Mouse (Mus musculus) intestine, embryonic 14.5 days (tissue): ENCODE measurements around the gene Syne2. TPM values are rescaled to one million over a fixed set of nuclear protein-coding genes. Genes with fewer than 3 reads are reported as not detected.
A peak's percentile ranks its signal among the peaks of the same experiment; 100 is the strongest.

Source experiments
- ATAC-seq: fragments of 200-750 bp; cut with Nextera tagmentation; replicated peaks from 2 replicates; pipeline ENCODE4 v1.8.0; 2017; ENCODE audit warnings: low read depth, moderate number of reproducible peaks, moderate TSS enrichment, moderate library complexity; ENCODE audit not compliant: low FRiP score, low TSS enrichment
- DNase-seq: peaks from one replicate; pipeline ENCODE4 v3.0.0-alpha.2; 2018; ENCODE audit warnings: low spot score
- H3K27ac ChIP-seq: fragments of 300-500 bp; sonication (generic); 2 replicates; pipeline ENCODE4 v1.5.1; 2014; ENCODE audit warnings: low read depth, mild to moderate bottlenecking, control low read depth
- H3K27me3 ChIP-seq: fragments of 300-500 bp; sonication (generic); replicated peaks from 2 replicates; pipeline ENCODE4 v1.6.1; 2014; ENCODE audit warnings: low read length, control low read depth; ENCODE audit not compliant: control insufficient read depth, insufficient read depth
- H3K36me3 ChIP-seq: fragments of 300-500 bp; sonication (generic); 2 replicates; pipeline ENCODE4 v1.6.1; 2014; ENCODE audit warnings: low read length, control low read depth; ENCODE audit not compliant: control insufficient read depth, insufficient read depth
- H3K4me1 ChIP-seq: fragments of 300-500 bp; sonication (generic); replicated peaks from 2 replicates; pipeline ENCODE4 v1.6.1; 2014; ENCODE audit warnings: low read length, control low read depth, mixed read lengths; ENCODE audit not compliant: control insufficient read depth, insufficient read depth
- H3K4me2 ChIP-seq: fragments of 300-500 bp; sonication (generic); 2 replicates; pipeline ENCODE4 v1.6.1; 2014; ENCODE audit warnings: low read length
- H3K4me3 ChIP-seq: fragments of 300-500 bp; sonication (generic); 2 replicates; pipeline ENCODE4 v1.5.1; 2014; ENCODE audit warnings: low read depth, low read length, control low read depth, mixed read lengths
- H3K9ac ChIP-seq: fragments of 300-500 bp; sonication (generic); 2 replicates; pipeline ENCODE4 v1.6.1; 2014; ENCODE audit warnings: mild to moderate bottlenecking, low read length
- H3K9me3 ChIP-seq: fragments of 300-500 bp; sonication (generic); 2 replicates; pipeline ENCODE4 v1.6.1; 2016; ENCODE audit warnings: low read length, control low read depth; ENCODE audit not compliant: control insufficient read depth
- WGBS: fragments of 180-500 bp; shearing (Covaris S2); extraction: QIAGEN DNeasy Blood & Tissue Kit; methylation state at CpG from one replicate; pipeline ENCODE4 v1.1.7; 2014; 5-methylcytosine and 5-hydroxymethylcytosine counted together
- polyA plus RNA-seq: library from polyadenylated mRNA; unstranded; fragments of >200 nt; fragmentation: Nextera tagmentation; extraction: Ambion mirVana; gene quantifications from 2 replicates; pipeline ENCODE4 v1.2.1, GENCODE M21; 2014

Gene Syne2
- polyA plus RNA-seq, 1 experiment from 2014 or later, result 41.5 TPM

DNA sequence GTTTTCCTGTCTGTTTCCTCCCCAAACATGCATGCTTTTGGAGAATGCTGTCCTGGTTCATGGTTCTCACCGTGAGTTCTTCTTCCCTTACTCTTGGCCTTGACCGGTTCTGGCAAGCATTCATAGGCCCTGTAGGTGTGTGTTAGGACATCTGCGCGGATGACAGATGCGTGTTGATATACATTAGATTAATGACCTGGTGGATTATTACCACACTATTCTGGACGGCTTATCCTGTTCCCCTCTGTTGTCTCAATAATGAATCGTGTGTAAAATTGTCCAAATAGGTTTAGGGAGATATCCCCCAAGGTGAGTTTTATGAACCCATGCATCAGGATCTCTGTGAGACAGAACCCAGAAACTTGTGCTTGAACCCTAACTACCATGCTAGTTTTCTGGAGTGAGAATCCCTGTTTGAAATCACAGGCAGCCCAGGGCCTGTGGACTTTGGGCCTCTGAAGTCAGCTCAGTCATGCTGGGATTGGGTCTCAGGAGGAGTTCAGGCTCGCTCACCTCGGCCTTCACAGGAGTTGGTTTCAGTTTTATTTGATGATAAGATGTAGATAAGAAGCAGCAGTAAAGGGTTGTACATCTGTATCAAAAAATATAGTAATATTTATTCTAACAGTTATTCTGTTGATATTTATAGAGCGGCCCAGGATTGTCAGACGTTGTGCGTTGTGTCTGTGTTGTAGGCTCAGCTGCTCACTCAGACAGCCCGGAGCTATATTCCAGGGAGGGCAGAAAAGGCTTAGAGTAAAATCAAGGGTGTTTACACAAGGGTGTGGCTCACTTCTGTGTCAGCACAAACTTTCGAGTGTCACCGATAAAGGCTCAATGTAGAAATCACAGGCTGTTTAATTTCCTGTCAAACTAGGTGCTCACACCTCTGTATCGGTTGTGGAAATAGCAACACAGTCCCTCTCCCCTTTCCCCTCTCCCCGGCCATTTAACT is 48.8 kb downstream of the Syne2 start:
- Histone ChIP-seq H3K4me1 (peaks cover 13% of the 10 kb centered on the region), H3K27ac (no peak overlapping the region), H3K9ac (no peak overlapping the region), H3K4me2 (no peak overlapping the region), H3K36me3 (no peaks in the 10 kb centered on the region), H3K4me3 (no peak overlapping the region), H3K27me3 (no peaks in the 10 kb centered on the region), H3K9me3 (no peaks in the 10 kb centered on the region)
- DNase-seq (no peak), ATAC-seq (peak; percentile 85)
- WGBS, result 47% methylated on average over 17 of the region's 17 CpGs

DNA sequence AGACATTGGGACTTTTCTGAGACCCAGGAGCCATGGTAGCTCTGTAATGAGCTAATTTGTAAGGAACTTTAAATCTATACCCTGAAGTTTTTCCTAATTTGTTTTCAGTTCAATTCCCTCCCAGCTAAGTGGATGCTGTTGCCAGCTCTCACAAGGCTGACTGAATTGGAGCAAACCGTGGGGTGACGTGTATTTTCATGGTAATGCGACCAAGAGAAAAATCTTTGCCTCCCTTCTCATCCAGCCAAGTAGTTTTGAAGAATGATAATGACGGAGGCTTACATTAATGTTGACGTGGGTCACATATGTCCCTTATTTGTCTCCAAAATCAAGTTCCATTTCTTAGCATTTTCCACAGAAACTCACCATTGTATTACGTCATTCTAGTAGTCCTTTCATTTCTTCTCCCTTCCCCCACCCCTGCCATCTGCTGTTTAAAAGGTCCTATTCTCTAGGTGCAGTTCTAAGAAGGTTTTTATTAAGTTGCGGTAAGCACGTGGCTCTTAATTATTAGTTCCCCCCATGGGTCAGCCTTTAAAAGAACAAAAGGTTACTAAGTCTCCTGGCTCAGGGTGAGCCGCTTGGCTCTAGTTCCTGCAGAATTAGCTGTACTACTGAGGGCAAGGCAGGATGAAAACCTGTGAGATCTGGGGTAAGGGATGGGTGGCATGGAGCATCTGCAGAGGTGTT is 55.8 kb downstream of the Syne2 start:
- Histone ChIP-seq H3K36me3 (no peaks in the 10 kb centered on the region), H3K4me2 (no peak overlapping the region), H3K4me3 (no peak overlapping the region), H3K27me3 (no peaks in the 10 kb centered on the region), H3K4me1 (peaks cover 11% of the 10 kb centered on the region), H3K9ac (no peak overlapping the region), H3K9me3 (no peaks in the 10 kb centered on the region), H3K27ac (no peak overlapping the region)
- DNase-seq (no peak), ATAC-seq (no peak)
- WGBS, result 74% methylated on average over 9 of the region's 9 CpGs

DNA sequence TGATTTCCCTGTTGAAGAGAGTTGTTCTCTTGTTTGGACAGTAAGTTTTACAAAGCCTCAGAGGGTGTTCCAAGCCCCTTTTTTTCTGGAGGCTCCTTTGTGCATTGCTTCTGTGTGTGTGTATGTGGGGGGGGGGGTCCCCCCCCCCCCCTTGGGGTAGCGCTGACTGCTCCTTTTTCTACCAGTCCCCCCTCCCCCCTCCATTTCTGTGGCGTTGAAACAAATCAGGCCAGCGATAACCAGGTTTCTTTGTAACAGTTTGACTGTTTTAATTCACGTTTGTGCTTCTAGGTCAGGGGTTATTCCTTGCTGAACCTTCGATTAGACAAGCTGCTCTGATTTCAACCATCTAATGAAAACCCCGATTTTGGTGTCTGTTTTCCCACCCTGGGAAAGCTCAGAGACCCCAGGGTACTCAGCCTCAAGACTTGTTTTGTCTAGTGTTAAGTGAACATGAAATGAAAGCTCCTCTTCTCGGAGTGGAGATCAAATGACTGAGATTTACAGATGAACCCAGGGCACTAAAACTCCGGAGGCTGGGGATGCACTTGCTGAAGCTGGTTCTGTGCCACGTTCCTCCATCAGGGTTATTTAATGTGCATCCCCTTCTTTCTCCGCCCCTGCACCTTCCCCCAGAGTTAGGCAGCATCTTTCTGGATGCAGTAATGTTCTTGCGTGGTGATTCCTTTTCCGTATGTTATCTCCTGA is 56.5 kb downstream of the Syne2 start:
- no peak overlapping the region for H3K27ac ChIP-seq
- ATAC-seq (no peak), DNase-seq (no peak)
- no peaks in the 10 kb centered on the region for H3K27me3 ChIP-seq
- 35% methylated on average over 12 of the region's 12 CpGs for WGBS
- H3K9ac ChIP-seq, result no peak overlapping the region
- peaks cover 3% of the 10 kb centered on the region; the same call in 1 of the 2 replicates for H3K4me1 ChIP-seq
- H3K36me3 ChIP-seq, result no peaks in the 10 kb centered on the region
- H3K9me3 ChIP-seq, result no peaks in the 10 kb centered on the region
- no peak overlapping the region for H3K4me2 ChIP-seq
- no peak overlapping the region for H3K4me3 ChIP-seq

DNA sequence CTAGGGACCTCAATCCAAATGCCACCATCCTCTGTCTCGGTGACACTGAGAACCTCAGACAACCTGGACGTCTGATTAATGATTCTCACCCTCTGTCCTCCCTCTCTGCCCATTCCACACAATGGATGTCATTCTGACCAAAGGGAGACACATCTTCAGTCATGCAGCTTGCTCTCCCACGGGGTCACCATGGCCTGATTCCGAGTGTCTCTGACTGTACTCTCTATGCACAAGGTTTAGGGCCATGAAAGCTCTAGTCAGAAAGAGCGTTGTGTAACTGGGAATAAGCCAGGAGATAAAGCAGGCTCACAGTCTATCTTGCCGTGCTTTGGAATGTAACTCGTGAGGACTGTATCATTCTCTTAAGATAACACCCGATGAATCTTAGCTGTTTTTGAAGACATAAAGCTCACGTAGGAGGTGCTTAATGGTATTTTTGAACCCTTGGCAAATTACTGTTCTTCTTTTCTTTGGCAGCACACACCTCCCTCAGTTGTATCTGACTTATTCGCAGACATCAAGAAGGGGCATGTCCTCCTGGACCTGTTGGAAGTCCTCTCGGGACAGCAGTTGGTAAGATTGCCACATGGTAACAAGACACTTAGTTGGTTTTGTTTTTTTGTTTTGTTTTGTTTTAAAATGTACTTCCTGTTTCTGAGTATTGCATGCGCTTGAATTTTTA is 61.8 kb downstream of the Syne2 start:
- Histone ChIP-seq H3K9ac (no peak overlapping the region), H3K36me3 (peaks cover 9% of the 10 kb centered on the region), H3K27ac (no peak overlapping the region), H3K9me3 (no peaks in the 10 kb centered on the region), H3K4me1 (no peaks in the 10 kb centered on the region), H3K27me3 (no peaks in the 10 kb centered on the region), H3K4me3 (no peak overlapping the region), H3K4me2 (no peak overlapping the region)
- no peak for DNase-seq
- no peak for ATAC-seq
- WGBS, result 75% methylated on average over 12 of the region's 12 CpGs

DNA sequence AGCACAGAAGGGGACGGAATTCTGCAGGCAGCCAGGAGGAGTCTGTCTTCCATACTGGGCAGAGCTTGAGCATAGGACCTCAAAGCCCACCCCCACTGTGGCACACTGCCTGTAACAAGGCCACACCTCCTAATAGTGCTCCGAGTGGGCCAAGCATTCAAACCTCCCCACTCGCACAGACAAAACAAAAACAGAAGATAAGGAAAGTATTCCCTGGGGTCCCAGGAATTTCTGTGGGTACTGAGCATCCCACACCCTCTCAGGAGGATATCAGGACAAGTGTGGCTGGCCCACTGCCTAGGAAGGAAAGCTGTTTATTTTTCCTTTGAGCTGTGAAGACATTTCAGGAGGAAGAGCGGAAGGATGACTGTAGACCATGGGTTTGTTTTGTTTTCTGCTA is 63.6 kb downstream of the Syne2 start:
- 55% methylated on average over 4 of the region's 4 CpGs for WGBS
- Histone ChIP-seq H3K27ac (no peak overlapping the region), H3K36me3 (peaks cover 9% of the 10 kb centered on the region), H3K9me3 (no peaks in the 10 kb centered on the region), H3K4me3 (no peak overlapping the region), H3K27me3 (no peaks in the 10 kb centered on the region), H3K4me2 (no peak overlapping the region), H3K4me1 (no peaks in the 10 kb centered on the region), H3K9ac (no peak overlapping the region)
- ATAC-seq (no peak), DNase-seq (no peak)

DNA sequence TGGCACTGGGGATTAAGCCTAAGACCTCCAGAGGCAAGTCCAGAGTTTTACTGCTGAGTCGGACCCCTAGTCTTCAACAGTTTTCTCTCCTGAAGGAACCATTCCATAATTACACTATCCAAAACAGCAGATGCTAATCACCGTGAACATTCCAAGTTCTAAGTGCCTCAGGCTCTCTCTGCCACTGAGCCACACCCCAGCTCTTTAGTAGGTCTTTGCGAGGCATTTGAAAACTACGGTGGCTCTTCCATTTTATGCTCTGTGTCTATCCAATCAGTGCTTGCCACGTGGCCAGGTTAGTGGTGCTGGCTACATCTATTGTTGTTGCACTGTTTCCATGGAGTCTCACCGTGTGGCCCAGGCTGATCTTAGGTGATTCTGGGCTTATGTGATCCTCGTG is 68.2 kb downstream of the Syne2 start:
- H3K4me3 ChIP-seq, result no peak overlapping the region
- no peak overlapping the region for H3K9ac ChIP-seq
- 80% methylated on average over 7 of the region's 7 CpGs for WGBS
- no peaks in the 10 kb centered on the region for H3K27me3 ChIP-seq
- no peaks in the 10 kb centered on the region for H3K4me1 ChIP-seq
- ATAC-seq, result no peak
- no peak overlapping the region for H3K27ac ChIP-seq
- no peaks in the 10 kb centered on the region for H3K9me3 ChIP-seq
- no peak for DNase-seq
- H3K36me3 ChIP-seq, result peaks cover 12% of the 10 kb centered on the region; the same call in 1 of the 2 replicates
- H3K4me2 ChIP-seq, result no peak overlapping the region

DNA sequence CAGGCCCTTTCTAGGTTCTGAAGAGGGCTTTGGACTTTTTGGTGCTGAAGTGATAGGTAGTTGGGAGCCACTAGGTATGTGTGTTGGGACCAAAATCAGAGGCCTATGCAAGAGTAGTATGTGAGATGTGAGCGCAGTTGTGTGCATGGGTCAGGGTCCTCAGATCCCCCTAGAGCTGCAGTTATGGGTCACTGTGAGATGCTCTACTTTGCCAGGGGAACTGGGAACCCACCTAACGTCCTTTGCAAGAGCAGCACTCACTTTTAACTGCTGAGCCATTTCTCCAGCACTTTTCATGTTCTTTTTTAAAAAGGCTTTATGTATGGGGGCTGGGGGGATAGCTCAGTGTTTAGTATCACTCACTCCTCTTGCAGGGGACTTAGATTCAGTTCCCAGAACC is 69.0 kb downstream of the Syne2 start:
- no peak overlapping the region for H3K27ac ChIP-seq
- ATAC-seq (no peak), DNase-seq (peak; percentile 21)
- H3K4me3 ChIP-seq, result no peak overlapping the region
- H3K27me3 ChIP-seq, result no peaks in the 10 kb centered on the region
- H3K4me1 ChIP-seq, result no peaks in the 10 kb centered on the region
- WGBS, result 85% methylated on average over 2 of the region's 2 CpGs
- H3K36me3 ChIP-seq, result peaks cover 12% of the 10 kb centered on the region; the same call in 1 of the 2 replicates
- no peak overlapping the region for H3K9ac ChIP-seq
- H3K9me3 ChIP-seq, result no peaks in the 10 kb centered on the region
- no peak overlapping the region for H3K4me2 ChIP-seq

DNA sequence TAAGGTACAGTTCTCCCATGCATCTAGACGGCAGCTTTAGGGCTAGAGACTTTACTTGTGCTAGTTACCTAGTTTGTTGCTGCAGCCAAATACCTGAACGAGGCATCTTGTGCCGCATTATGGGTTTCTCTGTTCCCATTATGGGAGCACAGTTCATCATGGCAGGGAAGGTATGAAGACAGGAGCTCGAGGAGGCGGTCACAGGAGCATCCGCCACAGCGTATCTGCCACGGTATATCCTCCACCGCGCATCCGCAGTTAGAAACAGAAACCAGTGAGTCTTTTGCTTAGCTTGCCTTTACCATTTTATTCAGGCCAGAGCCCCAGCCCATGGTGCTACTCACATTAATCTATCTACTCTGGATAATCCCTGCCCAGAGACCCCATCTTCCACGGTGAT is 70.8 kb downstream of the Syne2 start:
- WGBS, result 91% methylated on average over 12 of the region's 12 CpGs
- H3K4me1 ChIP-seq, result no peaks in the 10 kb centered on the region
- DNase-seq, result no peak
- H3K4me2 ChIP-seq, result no peak overlapping the region
- no peak overlapping the region for H3K9ac ChIP-seq
- H3K36me3 ChIP-seq, result peaks cover 12% of the 10 kb centered on the region; the same call in 1 of the 2 replicates
- no peak overlapping the region for H3K27ac ChIP-seq
- ATAC-seq, result no peak
- H3K27me3 ChIP-seq, result no peaks in the 10 kb centered on the region
- no peaks in the 10 kb centered on the region for H3K9me3 ChIP-seq
- H3K4me3 ChIP-seq, result no peak overlapping the region
